In genomic region chr17:51806124-51806960, GRCm38 (mm10) we compare ENCODE assay signal across 10 mouse cellular contexts. TPM values are rescaled to one million over a fixed set of nuclear protein-coding genes. Genes with fewer than 3 reads are reported as not detected.
A peak's percentile ranks its signal among the peaks of the same experiment; 100 is the strongest.
DNase-seq lines count a peak whose midpoint lies in the region; ATAC-seq and TF ChIP-seq lines count a peak whose summit lies in the region.
"Had no signal": no experiment of that assay in that cellular context is flagged by ENCODE, and none has a peak within 500 bp of the region (broad histone marks: within the 10 kb centered on the region; RNA-seq: fewer than 3 reads in every experiment).

No protein-coding gene starts in this region.

- H3K4me2 ChIP-seq in hindbrain, embryonic 13.5 days = peak overlapping the region; percentile 25
- no peak overlapping the region for H3K4me2 ChIP-seq in hindbrain, embryonic 11.5 days (replicated peaks; ENCODE audit: low read depth, low read length)
- H3K4me2 ChIP-seq in forebrain, postnatal 0 days (ENCODE audit: low read depth) = peak overlapping the region; percentile 17; the same call in 1 of the 2 replicates

- DNase-seq in hindbrain, embryonic 11.5 days (ENCODE audit: low spot score) = no peak
- DNase-seq in thymus, postnatal 14 days = peak; percentile 10
- DNase-seq in thymus, adult 18-20 months = no peak
- peak; percentile 70 for DNase-seq in forebrain, postnatal 0 days
- DNase-seq in urinary bladder, postnatal 10 days (ENCODE audit: low spot score) = no peak
- DNase-seq in kidney, postnatal 4 days = no peak
- DNase-seq: kidney, postnatal 25 days had no signal

- peaks cover 62% of the 10 kb centered on the region for H3K4me1 ChIP-seq in hindbrain, embryonic 13.5 days (replicated peaks)
- H3K4me1 ChIP-seq in hindbrain, embryonic 11.5 days (replicated peaks; ENCODE audit: control insufficient read depth, insufficient read depth, low read length) = no peaks in the 10 kb centered on the region
- H3K4me1 ChIP-seq in forebrain, postnatal 0 days (ENCODE audit: insufficient read depth) = peaks cover 12% of the 10 kb centered on the region

- no peak overlapping the region for H3K4me3 ChIP-seq in hindbrain, embryonic 13.5 days
- no peak overlapping the region for H3K4me3 ChIP-seq in hindbrain, embryonic 11.5 days (ENCODE audit: low read depth, low read length)
- no peak overlapping the region for H3K4me3 ChIP-seq in forebrain, postnatal 0 days (ENCODE audit: low read depth, low read length)

- peak overlapping the region; percentile 43; the same call in 1 of the 2 replicates for H3K9ac ChIP-seq in hindbrain, embryonic 13.5 days
- no peak overlapping the region for H3K9ac ChIP-seq in hindbrain, embryonic 11.5 days (ENCODE audit: low read depth, low read length)
- H3K9ac ChIP-seq in forebrain, postnatal 0 days = peak overlapping the region; percentile 22; the same call in 1 of the 2 replicates
- H3K9ac ChIP-seq: liver, embryonic 14.5 days had no signal

- H3K36me3 ChIP-seq in hindbrain, embryonic 13.5 days = peaks cover 22% of the 10 kb centered on the region
- H3K36me3 ChIP-seq in hindbrain, embryonic 11.5 days (ENCODE audit: control insufficient read depth, insufficient read depth, low read length) = 0 out of 2 replicates have a peak, but pooled peaks cover 5% of the 10 kb centered on the region
- H3K36me3 ChIP-seq in forebrain, postnatal 0 days (ENCODE audit: insufficient read depth) = 0 out of 2 replicates have a peak, but pooled peaks cover 2% of the 10 kb centered on the region

- H3K27ac ChIP-seq in hindbrain, embryonic 13.5 days = peak overlapping the region; percentile 63
- H3K27ac ChIP-seq in hindbrain, embryonic 11.5 days (ENCODE audit: low read depth, low read length) = no peak overlapping the region
- H3K27ac ChIP-seq in forebrain, postnatal 0 days (ENCODE audit: low read depth, low read length) = peak overlapping the region; percentile 45
- H3K27ac ChIP-seq: liver, embryonic 14.5 days had no signal

- no peaks in the 10 kb centered on the region for H3K27me3 ChIP-seq in hindbrain, embryonic 13.5 days
- no peaks in the 10 kb centered on the region for H3K27me3 ChIP-seq in hindbrain, embryonic 11.5 days (ENCODE audit: control insufficient read depth, insufficient read depth, low read length)
- no peaks in the 10 kb centered on the region for H3K27me3 ChIP-seq in forebrain, postnatal 0 days (ENCODE audit: insufficient read depth, low read length)

- no peaks in the 10 kb centered on the region for H3K9me3 ChIP-seq in hindbrain, embryonic 13.5 days
- H3K9me3 ChIP-seq in hindbrain, embryonic 11.5 days (ENCODE audit: control insufficient read depth, low read length) = no peaks in the 10 kb centered on the region
- H3K9me3 ChIP-seq in forebrain, postnatal 0 days (ENCODE audit: low read length) = no peaks in the 10 kb centered on the region

- 70% methylated on average over 12 of the region's 12 CpGs for WGBS in hindbrain, embryonic 13.5 days
- WGBS in hindbrain, embryonic 11.5 days = 87% methylated on average over 12 of the region's 12 CpGs
- 44% methylated on average over 12 of the region's 12 CpGs for WGBS in forebrain, postnatal 0 days

- no peak for TF ChIP-seq CTCF in forebrain, postnatal 0 days (IDR thresholded peaks at IDR 0.05; ENCODE audit: low read depth)

- ATAC-seq in hindbrain, embryonic 13.5 days (ENCODE audit: low FRiP score) = peak; percentile 40; the same call in 1 of the 2 replicates
- ATAC-seq in hindbrain, embryonic 11.5 days (ENCODE audit: low FRiP score) = no peak
- ATAC-seq in forebrain, postnatal 0 days = no peak
- ATAC-seq: inflammation-experienced regulatory T-cells, adult 6 months had no signal

RNA-seq across cellular contexts. Expression of gene Satb1, which starts 26.7 kb away (rescaled TPM):
- 31.4 and 32.1 TPM in 2 replicates for polyA plus RNA-seq in hindbrain, embryonic 13.5 days (2015; fragmentation: Nextera tagmentation; extraction: Ambion mirVana)
- 29.5 and 32.0 TPM in 2 replicates for polyA plus RNA-seq in hindbrain, embryonic 11.5 days (2014; fragmentation: Nextera tagmentation; extraction: Ambion mirVana)
- 48.5 and 49.8 TPM in 2 replicates for total RNA-seq in forebrain, postnatal 0 days (2014; rRNA removed)
- polyA plus RNA-seq in forebrain, postnatal 0 days (2015; fragmentation: Nextera tagmentation; extraction: Ambion mirVana) = 23.2 and 26.8 TPM in 2 replicates

Comparison
In these comparisons a context has a peak if more than half of its experiments do, and no peak if none do; other contexts are left out.
1. DNase-seq: peak in thymus, postnatal 14 days (single experiment) and forebrain, postnatal 0 days (single experiment); none in hindbrain, embryonic 11.5 days (single experiment), thymus, adult 18-20 months (0 of 2), urinary bladder, postnatal 10 days (single experiment) and kidney, postnatal 4 days (0 of 2).